Mouse (Mus musculus) testis, adult 2 months (tissue): ENCODE results near the gene Zfp462. TPM values are rescaled to one million over a fixed set of nuclear protein-coding genes. Genes with fewer than 3 reads are reported as not detected.

Source experiments
- H3K27ac ChIP-seq: fragments of 200-500 bp; 2 replicates; pipeline ENCODE4 v1.5.1; 2012; ENCODE audit warnings: low read depth, low read length; ENCODE audit not compliant: control insufficient read depth, insufficient read depth
- H3K27me3 ChIP-seq: fragments of 200-500 bp; 2 replicates; pipeline ENCODE4 v1.6.1; 2012; ENCODE audit warnings: mild to moderate bottlenecking, low read length, moderate library complexity; ENCODE audit not compliant: control insufficient read depth, insufficient read depth
- H3K36me3 ChIP-seq: fragments of 200-500 bp; 2 replicates; pipeline ENCODE4 v1.6.1; 2012; ENCODE audit warnings: mild to moderate bottlenecking, low read length; ENCODE audit not compliant: control insufficient read depth, insufficient read depth
- H3K4me1 ChIP-seq: fragments of 200-500 bp; 2 replicates; pipeline ENCODE4 v1.6.1; 2012; ENCODE audit warnings: low read length; ENCODE audit not compliant: control insufficient read depth, insufficient read depth
- H3K4me3 ChIP-seq: fragments of 200-500 bp; 2 replicates; pipeline ENCODE4 v1.5.1; 2012; ENCODE audit warnings: low read depth, mild to moderate bottlenecking, low read length, moderate library complexity, mixed read lengths; ENCODE audit not compliant: control insufficient read depth
- CTCF ChIP-seq: fragments of 200-500 bp; IDR thresholded peaks from 2 replicates; pipeline ENCODE4 v1.5.1; 2012; ENCODE audit warnings: low read depth, mild to moderate bottlenecking, inconsistent platforms, low read length, moderate library complexity; ENCODE audit not compliant: control insufficient read depth, insufficient read depth, insufficient replicate concordance
- POLR2A ChIP-seq: fragments of 200-500 bp; IDR thresholded peaks from 2 replicates; pipeline ENCODE4 v1.6.1; 2012; ENCODE audit warnings: low read depth, mild to moderate bottlenecking, inconsistent platforms, low read length, moderate library complexity; ENCODE audit not compliant: control insufficient read depth
- polyA plus RNA-seq: library from polyadenylated mRNA; depleted of rRNA; stranded (reverse); fragments of >200 nt; gene quantifications from 2 replicates; pipeline ENCODE4 v1.2.3, GENCODE M21; 2012

Zfp462 gene
- polyA plus RNA-seq, 1 experiment, result 5.7 TPM

- Histone ChIP-seq H3K4me3 (peak overlapping the region; percentile 77), H3K27ac (peak overlapping the region; percentile 24), H3K27me3 (peaks cover 2% of the 10 kb centered on the region), H3K4me1 (peaks cover 17% of the 10 kb centered on the region; the same call in 1 of the 2 replicates), H3K36me3 (no peaks in the 10 kb centered on the region)
- TF ChIP-seq CTCF (no peak), POLR2A (no peak)
These were observed 3.3 kb downstream of the Zfp462 start for GRCm38 (mm10) chr4:54947991-54948615.

- Histone ChIP-seq H3K27ac (peak overlapping the region; percentile 48; the same call in 1 of the 2 replicates), H3K36me3 (no peaks in the 10 kb centered on the region), H3K4me3 (peak overlapping the region; percentile 77), H3K27me3 (peaks cover 2% of the 10 kb centered on the region), H3K4me1 (peaks cover 17% of the 10 kb centered on the region; the same call in 1 of the 2 replicates)
- TF ChIP-seq POLR2A, result no peak
- no peak for TF ChIP-seq CTCF
These were observed 4.0 kb downstream of the Zfp462 start for GRCm38 (mm10) chr4:54948616-54949560.

- H3K36me3 ChIP-seq, result no peaks in the 10 kb centered on the region
- peaks cover 17% of the 10 kb centered on the region; the same call in 1 of the 2 replicates for H3K4me1 ChIP-seq
- TF ChIP-seq CTCF (no peak), POLR2A (no peak)
- H3K27me3 ChIP-seq, result peaks cover 2% of the 10 kb centered on the region
- no peak overlapping the region for H3K27ac ChIP-seq
- H3K4me3 ChIP-seq, result no peak overlapping the region
These were observed 4.7 kb downstream of the Zfp462 start for GRCm38 (mm10) chr4:54949561-54949940.

- Histone ChIP-seq H3K36me3 (no peaks in the 10 kb centered on the region), H3K4me1 (peaks cover 16% of the 10 kb centered on the region; the same call in 1 of the 2 replicates), H3K27me3 (peaks cover 2% of the 10 kb centered on the region), H3K27ac (no peak overlapping the region), H3K4me3 (no peak overlapping the region)
- TF ChIP-seq POLR2A (no peak), CTCF (no peak)
These were observed 5.3 kb downstream of the Zfp462 start for GRCm38 (mm10) chr4:54950136-54950535.

DNA sequence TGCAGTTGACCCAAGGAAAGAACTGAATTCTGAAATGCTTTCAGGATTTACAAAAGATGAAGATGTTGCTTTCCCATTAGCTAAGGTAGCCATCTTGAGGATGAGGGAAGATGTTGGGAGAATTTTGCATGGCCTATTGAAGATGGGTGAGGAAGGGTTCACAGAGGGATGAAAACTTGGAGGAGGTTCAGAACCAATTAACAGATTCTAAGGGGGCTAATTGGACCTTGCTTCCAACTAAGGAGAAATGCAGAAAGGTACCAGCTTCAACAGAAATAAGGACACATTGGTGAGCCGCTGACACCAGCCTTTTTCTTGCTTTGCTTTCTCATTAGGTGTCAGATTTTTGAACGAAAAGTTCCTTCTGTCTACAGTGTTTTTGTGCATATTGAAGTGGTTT, 6.0 kb downstream of the Zfp462 start:
- Histone ChIP-seq H3K27ac (no peak overlapping the region), H3K36me3 (no peaks in the 10 kb centered on the region), H3K4me3 (no peak overlapping the region), H3K4me1 (peaks cover 14% of the 10 kb centered on the region; the same call in 1 of the 2 replicates), H3K27me3 (peaks cover 2% of the 10 kb centered on the region; the same call in 1 of the 2 replicates)
- TF ChIP-seq CTCF (no peak), POLR2A (no peak)

DNA sequence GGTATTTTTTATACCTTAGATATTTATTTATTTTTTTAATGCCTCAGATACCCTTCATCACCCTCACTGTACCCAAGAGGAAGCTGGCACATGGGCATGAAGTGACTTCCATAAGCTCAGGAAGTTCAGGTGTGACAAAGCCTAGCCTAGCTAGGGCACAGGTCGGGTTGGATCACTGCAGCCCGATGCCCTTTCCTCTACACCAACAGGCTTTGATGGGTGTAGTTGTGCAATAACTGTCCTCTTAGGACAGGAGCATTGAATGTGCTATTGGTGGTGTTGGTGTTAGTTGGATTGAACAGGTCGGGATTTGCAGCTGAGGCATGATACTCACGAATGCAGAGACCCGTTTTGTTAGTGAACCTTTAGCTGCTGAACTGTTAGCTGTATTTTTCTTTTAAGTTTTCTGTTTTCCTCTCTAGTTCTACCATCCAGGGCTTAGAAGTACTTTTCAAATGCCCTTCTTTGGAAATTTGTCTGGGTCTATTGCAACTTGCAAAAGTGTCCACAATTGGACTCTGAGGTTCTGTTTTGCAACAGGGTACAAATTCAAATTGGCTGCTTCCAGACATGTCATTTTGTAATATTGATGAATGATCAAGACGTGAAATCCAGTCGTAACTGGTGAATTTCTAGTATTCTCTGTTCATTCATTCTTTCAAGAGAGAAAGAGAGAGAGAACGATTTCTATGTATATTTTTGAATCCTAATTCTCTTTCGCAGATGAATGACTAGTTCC, 9.0 kb downstream of the Zfp462 start:
- Histone ChIP-seq H3K36me3 (no peaks in the 10 kb centered on the region), H3K27ac (no peak overlapping the region), H3K4me1 (peaks cover 5% of the 10 kb centered on the region; the same call in 1 of the 2 replicates), H3K27me3 (peaks cover 2% of the 10 kb centered on the region; the same call in 1 of the 2 replicates), H3K4me3 (no peak overlapping the region)
- TF ChIP-seq CTCF (no peak), POLR2A (no peak)

- Histone ChIP-seq H3K27ac (no peak overlapping the region), H3K4me3 (no peak overlapping the region), H3K4me1 (peaks cover 2% of the 10 kb centered on the region; the same call in 1 of the 2 replicates), H3K36me3 (no peaks in the 10 kb centered on the region), H3K27me3 (no peaks in the 10 kb centered on the region)
- no peak for TF ChIP-seq CTCF
- no peak for TF ChIP-seq POLR2A
These were observed 9.6 kb downstream of the Zfp462 start for GRCm38 (mm10) chr4:54954455-54954854.
